9 mouse cellular contexts compared by ENCODE assay signal in genomic region chr7:118766119-118766833, GRCm38 (mm10). TPM values are rescaled to one million over a fixed set of nuclear protein-coding genes. Genes with fewer than 3 reads are reported as not detected.
DNase-seq lines count a peak whose midpoint lies in the region; ATAC-seq and TF ChIP-seq lines count a peak whose summit lies in the region.
"Had no signal": no experiment of that assay in that cellular context is flagged by ENCODE, and none has a peak within 500 bp of the region (broad histone marks: within the 10 kb centered on the region; RNA-seq: fewer than 3 reads in every experiment).

No protein-coding gene starts in this region.

- no peak for TF ChIP-seq POLR2A in kidney, adult 2 months (IDR thresholded peaks at IDR 0.05; ENCODE audit: low read depth, low read length)
- no peak for TF ChIP-seq POLR2A in brain, embryonic 14.5 days (IDR thresholded peaks at IDR 0.05; ENCODE audit: borderline replicate concordance, extremely low read depth, insufficient read depth, insufficient read length, poor library complexity, severe bottlenecking)
- no peak; the same call in 1 of the 2 replicates for TF ChIP-seq POLR2A in small intestine, adult 2 months (IDR thresholded peaks at IDR 0.05; ENCODE audit: low read depth, low read length)

- no peaks in the 10 kb centered on the region for H3K9me3 ChIP-seq in kidney, embryonic 15.5 days (replicated peaks)
- no peaks in the 10 kb centered on the region for H3K9me3 ChIP-seq in hindbrain, embryonic 14.5 days (ENCODE audit: control insufficient read depth, low read length)
- no peaks in the 10 kb centered on the region for H3K9me3 ChIP-seq in midbrain, embryonic 12.5 days
- H3K9me3 ChIP-seq: embryonic facial prominence, embryonic 13.5 days had no signal

- no peak for ATAC-seq in kidney, embryonic 15.5 days (replicated peaks; ENCODE audit: low FRiP score)
- peak; percentile 74 for ATAC-seq in hindbrain, embryonic 14.5 days (ENCODE audit: low FRiP score)
- peak; percentile 54; the same call in 1 of the 2 replicates for ATAC-seq in midbrain, embryonic 12.5 days (ENCODE audit: low FRiP score, low read depth)

- no peak overlapping the region for H3K4me2 ChIP-seq in kidney, embryonic 15.5 days
- peak overlapping the region; percentile 28 for H3K4me2 ChIP-seq in hindbrain, embryonic 14.5 days (replicated peaks)
- H3K4me2 ChIP-seq in midbrain, embryonic 12.5 days (replicated peaks), result no peak overlapping the region
- H3K4me2 ChIP-seq: embryonic facial prominence, embryonic 13.5 days had no signal

- no peak overlapping the region for H3K4me3 ChIP-seq in kidney, adult 2 months (ENCODE audit: insufficient read depth, low read depth, low read length)
- no peak overlapping the region for H3K4me3 ChIP-seq in kidney, embryonic 15.5 days (replicated peaks)
- H3K4me3 ChIP-seq in hindbrain, embryonic 14.5 days (replicated peaks; ENCODE audit: low read length), result no peak overlapping the region
- no peak overlapping the region for H3K4me3 ChIP-seq in midbrain, embryonic 12.5 days
- no peak overlapping the region for H3K4me3 ChIP-seq in small intestine, adult 2 months (ENCODE audit: low read depth, low read length)
- H3K4me3 ChIP-seq: embryonic facial prominence, embryonic 13.5 days had no signal

- no peaks in the 10 kb centered on the region for H3K36me3 ChIP-seq in kidney, adult 2 months (ENCODE audit: control insufficient read depth, insufficient read depth, low read length)
- peaks cover 41% of the 10 kb centered on the region for H3K36me3 ChIP-seq in kidney, embryonic 15.5 days
- peaks cover 76% of the 10 kb centered on the region for H3K36me3 ChIP-seq in hindbrain, embryonic 14.5 days (replicated peaks; ENCODE audit: control insufficient read depth, insufficient read depth)
- H3K36me3 ChIP-seq in midbrain, embryonic 12.5 days, result peaks cover 38% of the 10 kb centered on the region
- peaks cover 22% of the 10 kb centered on the region for H3K36me3 ChIP-seq in small intestine, adult 2 months (ENCODE audit: control insufficient read depth, insufficient read depth, low read length)

- H3K27ac ChIP-seq in kidney, adult 2 months (ENCODE audit: insufficient read depth, low read depth, low read length), result peak overlapping the region; percentile 88
- no peak overlapping the region for H3K27ac ChIP-seq in kidney, embryonic 15.5 days
- H3K27ac ChIP-seq in hindbrain, embryonic 14.5 days, result peak overlapping the region; percentile 66; the same call in 1 of the 2 replicates
- 0 out of 2 replicates have a peak overlapping the region, but pooled peaks have one; percentile 10 for H3K27ac ChIP-seq in midbrain, embryonic 12.5 days (replicated peaks)
- H3K27ac ChIP-seq in small intestine, adult 2 months (ENCODE audit: insufficient read depth, low read depth, low read length), result no peak overlapping the region
- H3K27ac ChIP-seq: embryonic facial prominence, embryonic 13.5 days had no signal

- H3K27me3 ChIP-seq in kidney, adult 2 months (replicated peaks; ENCODE audit: control insufficient read depth, insufficient read depth, low read length), result no peaks in the 10 kb centered on the region
- H3K27me3 ChIP-seq in kidney, embryonic 15.5 days, result no peaks in the 10 kb centered on the region
- no peaks in the 10 kb centered on the region for H3K27me3 ChIP-seq in hindbrain, embryonic 14.5 days (ENCODE audit: control insufficient read depth, insufficient read depth, low read length)
- H3K27me3 ChIP-seq in midbrain, embryonic 12.5 days, result no peaks in the 10 kb centered on the region
- no peaks in the 10 kb centered on the region for H3K27me3 ChIP-seq in small intestine, adult 2 months (ENCODE audit: control insufficient read depth, insufficient read depth, low read length)
- H3K27me3 ChIP-seq: embryonic facial prominence, embryonic 13.5 days had no signal

- H3K4me1 ChIP-seq in kidney, adult 2 months (ENCODE audit: control insufficient read depth, insufficient read depth, low read length), result peaks cover 8% of the 10 kb centered on the region
- H3K4me1 ChIP-seq in kidney, embryonic 15.5 days, result no peaks in the 10 kb centered on the region
- H3K4me1 ChIP-seq in hindbrain, embryonic 14.5 days (replicated peaks; ENCODE audit: control insufficient read depth, insufficient read depth, low read length), result 0 out of 2 replicates have a peak, but pooled peaks cover 5% of the 10 kb centered on the region
- H3K4me1 ChIP-seq in midbrain, embryonic 12.5 days, result peaks cover 3% of the 10 kb centered on the region; the same call in 1 of the 2 replicates
- H3K4me1 ChIP-seq in small intestine, adult 2 months (ENCODE audit: control insufficient read depth, insufficient read depth, insufficient read length, low read length), result no peaks in the 10 kb centered on the region
- H3K4me1 ChIP-seq: embryonic facial prominence, embryonic 13.5 days had no signal

- WGBS in kidney, adult 2 months, result 50% methylated on average over 18 of the region's 18 CpGs
- WGBS in kidney, embryonic 15.5 days, result 62% methylated on average over 18 of the region's 18 CpGs
- WGBS in hindbrain, embryonic 14.5 days, result 48% methylated on average over 18 of the region's 18 CpGs
- WGBS in midbrain, embryonic 12.5 days, result 61% methylated on average over 18 of the region's 18 CpGs
- WGBS in small intestine, adult 2 months, result 61% methylated on average over 18 of the region's 18 CpGs

- TF ChIP-seq CTCF in kidney, adult 2 months (conservative IDR thresholded peaks at IDR 0.05; ENCODE audit: insufficient read depth, insufficient read length, low read depth, low read length), result peak; percentile 86
- peak; percentile 81; the same call in 1 of the 2 replicates for TF ChIP-seq CTCF in brain, embryonic 14.5 days (IDR thresholded peaks at IDR 0.05; ENCODE audit: borderline replicate concordance, extremely low read depth, insufficient read depth, insufficient read length)
- peak; percentile 76; the same call in 1 of the 2 replicates for TF ChIP-seq CTCF in small intestine, adult 2 months (IDR thresholded peaks at IDR 0.05; ENCODE audit: extremely low read depth, insufficient read length, insufficient replicate concordance, low read depth, low read length)

- H3K9ac ChIP-seq in kidney, embryonic 15.5 days, result no peak overlapping the region
- H3K9ac ChIP-seq in hindbrain, embryonic 14.5 days, result peak overlapping the region; percentile 33; the same call in 1 of the 2 replicates
- no peak overlapping the region for H3K9ac ChIP-seq in midbrain, embryonic 12.5 days (replicated peaks)
- H3K9ac ChIP-seq: embryonic facial prominence, embryonic 13.5 days had no signal

- peak; percentile 72 for DNase-seq in kidney, adult 2 months
- peak; percentile 94 for DNase-seq in brain, embryonic 14.5 days (ENCODE audit: low read depth)
- DNase-seq in fibroblast of lung, adult 2 months (ENCODE audit: low read depth), result peak; percentile 37
- DNase-seq in hindbrain, embryonic 14.5 days (ENCODE audit: low spot score), result peak; percentile 93
- peak; percentile 55 to 68 for DNase-seq in left cerebral cortex, adult 18-20 months (ENCODE audit: low spot score in 2 of 2)

RNA-seq across cellular contexts. Expression of gene Vps35l, which starts 26.2 kb away (rescaled TPM):
- 52.4 and 58.3 TPM in 2 replicates for polyA plus RNA-seq in kidney, adult 2 months (2012; rRNA removed)
- 66.1 and 72.0 TPM in 2 replicates for polyA plus RNA-seq in kidney, embryonic 15.5 days (2015; fragmentation: Nextera tagmentation; extraction: Ambion mirVana)
- polyA plus RNA-seq in brain, embryonic 14.5 days (2012; rRNA removed), result 80.9 and 91.5 TPM in 2 replicates
- 93.9 and 101 TPM in 2 replicates for polyA plus RNA-seq in hindbrain, embryonic 14.5 days (2014; fragmentation: Nextera tagmentation; extraction: Ambion mirVana)
- total RNA-seq in left cerebral cortex, adult 18-20 months (2021), result 10 to 100 TPM; 50.4 to 61.4 TPM
- polyA plus RNA-seq in midbrain, embryonic 12.5 days (2016; fragmentation: Nextera tagmentation; extraction: Ambion mirVana), result 89.4 and 95.3 TPM in 2 replicates
- 18.3 and 29.9 TPM in 2 replicates for polyA plus RNA-seq in small intestine, adult 2 months (2012; rRNA removed)

RNA-seq across cellular contexts. Expression of gene Ccp110, which starts 53.9 kb away (rescaled TPM):
- 2.5 and 2.9 TPM in 2 replicates for polyA plus RNA-seq in kidney, adult 2 months (2012; rRNA removed)
- polyA plus RNA-seq in kidney, embryonic 15.5 days (2015; fragmentation: Nextera tagmentation; extraction: Ambion mirVana), result 20.9 and 21.1 TPM in 2 replicates
- polyA plus RNA-seq in brain, embryonic 14.5 days (2012; rRNA removed), result 49.5 and 53.2 TPM in 2 replicates
- polyA plus RNA-seq in hindbrain, embryonic 14.5 days (2014; fragmentation: Nextera tagmentation; extraction: Ambion mirVana), result 18.5 and 18.7 TPM in 2 replicates
- total RNA-seq in left cerebral cortex, adult 18-20 months (2021), result 10 to 100 TPM; 45.8 to 51.7 TPM
- polyA plus RNA-seq in midbrain, embryonic 12.5 days (2016; fragmentation: Nextera tagmentation; extraction: Ambion mirVana), result 40.7 and 44.6 TPM in 2 replicates
- polyA plus RNA-seq in small intestine, adult 2 months (2012; rRNA removed), result 0.41 and 0.51 TPM in 2 replicates

Comparison
In these comparisons a context has a peak if more than half of its experiments do, and no peak if none do; other contexts are left out.
1. H3K27ac ChIP-seq: peak in kidney, adult 2 months (single experiment), hindbrain, embryonic 14.5 days (single experiment) and midbrain, embryonic 12.5 days (single experiment); none in kidney, embryonic 15.5 days (single experiment) and small intestine, adult 2 months (single experiment).
2. DNase-seq: peak in every context shown above with its lines; median percentile 94 in brain, embryonic 14.5 days; 93 in hindbrain, embryonic 14.5 days; 72 in kidney, adult 2 months; 62 in left cerebral cortex, adult 18-20 months; 37 in fibroblast of lung, adult 2 months.
3. Peak in every context shown above with its lines, with median percentiles within 50 percentile points of each other: CTCF ChIP-seq.